Mouse (Mus musculus) CH12.LX (cell line): Measurements from ENCODE around the gene Hist1h2ag. TPM values are rescaled to one million over a fixed set of nuclear protein-coding genes. Genes with fewer than 3 reads are reported as not detected.

ENCODE experiments used
- DNase-seq: peaks from one replicate; pipeline ENCODE4 v3.0.0-alpha.2; 2013; ENCODE audit errors: extremely low read depth
- H3K27ac ChIP-seq: 2 replicates; pipeline ENCODE4 v1.5.1; 2012; ENCODE audit warnings: low read depth, mild to moderate bottlenecking, control low read depth, moderate library complexity; ENCODE audit not compliant: insufficient read depth
- H3K27me3 ChIP-seq: replicated peaks from 2 replicates; pipeline ENCODE3; 2012; ENCODE audit warnings: inconsistent platforms
- H3K36me3 ChIP-seq, 2 experiments: replicated peaks in 1 of 2; 2 replicates each; pipeline versions ENCODE3 to v1.6.1; 2012; ENCODE audit warnings: inconsistent platforms in 1 of 2, low read length in 1 of 2, mild to moderate bottlenecking in 1 of 2, mixed read lengths in 1 of 2, moderate library complexity in 1 of 2; ENCODE audit not compliant: control insufficient read depth in 1 of 2, insufficient read depth in 1 of 2
- H3K4me1 ChIP-seq, 2 experiments: 2 replicates each; pipeline ENCODE4 v1.6.1; 2012; ENCODE audit warnings: inconsistent platforms in 1 of 2, moderate library complexity in 1 of 2; ENCODE audit not compliant: insufficient read depth in 2 of 2, control insufficient read depth in 1 of 2
- H3K4me2 ChIP-seq: 2 replicates; pipeline ENCODE4 v1.6.1; 2012; ENCODE audit warnings: low read depth, mild to moderate bottlenecking, control low read depth; ENCODE audit not compliant: poor library complexity, insufficient read depth, severe bottlenecking
- H3K4me3 ChIP-seq, 3 experiments: fragments of 150-350 bp in 1 of 3; sonication (generic) in 1 of 3; replicated peaks in 1 of 3; 2 replicates each; pipeline versions ENCODE3 to v1.5.1; 2011 to 2012; ENCODE audit warnings: low read depth in 2 of 3, low read length in 2 of 3, mild to moderate bottlenecking in 2 of 3, moderate library complexity in 2 of 3, control low read depth in 1 of 3, improper control_type of control experiment in 1 of 3, inconsistent platforms in 1 of 3, mixed read lengths in 1 of 3; ENCODE audit not compliant: poor library complexity in 1 of 3
- H3K79me2 ChIP-seq: replicated peaks from 2 replicates; pipeline ENCODE4 v1.6.1; 2012; ENCODE audit warnings: mild to moderate bottlenecking, moderate library complexity; ENCODE audit not compliant: control insufficient read depth, poor library complexity, insufficient read depth, severe bottlenecking; ENCODE audit errors: extremely low read depth
- H3K9ac ChIP-seq: 2 replicates; pipeline ENCODE4 v1.6.1; 2012; ENCODE audit warnings: low read depth, mild to moderate bottlenecking, control low read depth, moderate library complexity; ENCODE audit not compliant: insufficient read depth
- H3K9me3 ChIP-seq: replicated peaks from 2 replicates; pipeline ENCODE3; 2012; ENCODE audit warnings: low read length, inconsistent platforms, mixed read lengths
- ELF1 ChIP-seq: IDR thresholded peaks from 2 replicates; pipeline ENCODE4 v1.6.1; 2014; ENCODE audit warnings: low read depth, mild to moderate bottlenecking, inconsistent platforms, low read length, improper control_type of control experiment
- EP300 ChIP-seq: IDR thresholded peaks from 2 replicates; pipeline ENCODE4 v1.6.1; 2011; ENCODE audit warnings: low read length, improper control_type of control experiment
- ETS1 ChIP-seq: conservative IDR thresholded peaks from 2 replicates; pipeline ENCODE4 v1.6.1; 2012; ENCODE audit warnings: low read depth, mild to moderate bottlenecking, inconsistent platforms, low read length, improper control_type of control experiment, moderate library complexity
- GABPA ChIP-seq: IDR thresholded peaks from 2 replicates; pipeline ENCODE4 v1.6.1; 2012; ENCODE audit warnings: low read depth, low read length, improper control_type of control experiment, inconsistent platforms; ENCODE audit not compliant: insufficient replicate concordance
- IRF4 ChIP-seq: IDR thresholded peaks from 2 replicates; pipeline ENCODE4 v1.6.1; 2014; ENCODE audit warnings: low read depth, mild to moderate bottlenecking, inconsistent platforms, low read length, improper control_type of control experiment
- JUN ChIP-seq: IDR thresholded peaks from 2 replicates; pipeline ENCODE4 v1.6.1; 2011; ENCODE audit warnings: low read depth, mild to moderate bottlenecking, low read length, improper control_type of control experiment, moderate library complexity; ENCODE audit not compliant: insufficient read depth
- JUND ChIP-seq: conservative IDR thresholded peaks from 2 replicates; pipeline ENCODE4 v1.6.1; 2011; ENCODE audit warnings: low read depth, low read length, improper control_type of control experiment
- KAT2A ChIP-seq: IDR thresholded peaks from 2 replicates; pipeline ENCODE4 v1.6.1; 2012; ENCODE audit warnings: low read length, improper control_type of control experiment, inconsistent platforms; ENCODE audit not compliant: insufficient replicate concordance
- MAFK ChIP-seq: IDR thresholded peaks from 2 replicates; pipeline ENCODE4 v1.6.1; 2011; ENCODE audit warnings: low read length, improper control_type of control experiment; ENCODE audit not compliant: insufficient replicate concordance
- MAX ChIP-seq: IDR thresholded peaks from 2 replicates; pipeline ENCODE4 v1.6.1; 2011; ENCODE audit warnings: low read length, improper control_type of control experiment
- MXI1 ChIP-seq: IDR thresholded peaks from 2 replicates; pipeline ENCODE4 v1.6.1; 2011; ENCODE audit warnings: mild to moderate bottlenecking, low read depth, low read length, improper control_type of control experiment
- NELFE ChIP-seq: IDR thresholded peaks from 2 replicates; pipeline ENCODE4 v1.6.1; 2011; ENCODE audit warnings: low read depth, low read length, improper control_type of control experiment
- NRF1 ChIP-seq: IDR thresholded peaks from 2 replicates; pipeline ENCODE4 v1.6.1; 2014; ENCODE audit warnings: low read depth, mild to moderate bottlenecking, inconsistent platforms, low read length, improper control_type of control experiment, moderate library complexity
- PAX5 ChIP-seq: IDR thresholded peaks from 2 replicates; pipeline ENCODE4 v1.6.1; 2012; ENCODE audit warnings: low read length, inconsistent platforms, mixed read lengths
- POLR2A ChIP-seq: IDR thresholded peaks from 2 replicates; pipeline ENCODE4 v1.6.1; 2011; ENCODE audit warnings: low read depth, mild to moderate bottlenecking, improper control_type of control experiment, low read length
- POLR2AphosphoS2 ChIP-seq: IDR thresholded peaks from 2 replicates; pipeline ENCODE4 v1.6.1; 2011; ENCODE audit warnings: low read depth, low read length, improper control_type of control experiment
- RCOR1 ChIP-seq: conservative IDR thresholded peaks from 2 replicates; pipeline ENCODE4 v1.6.1; 2012; ENCODE audit warnings: low read depth, mild to moderate bottlenecking, inconsistent platforms, low read length, improper control_type of control experiment
- SIN3A ChIP-seq: IDR thresholded peaks from 2 replicates; pipeline ENCODE4 v1.6.1; 2012; ENCODE audit warnings: low read length, improper control_type of control experiment, inconsistent platforms
- TBP ChIP-seq: conservative IDR thresholded peaks from 2 replicates; pipeline ENCODE4 v1.6.1; 2011; ENCODE audit warnings: low read depth, low read length, improper control_type of control experiment
- TCF12 ChIP-seq: IDR thresholded peaks from 2 replicates; pipeline ENCODE4 v1.6.1; 2014; ENCODE audit warnings: low read depth, mild to moderate bottlenecking, inconsistent platforms, low read length, improper control_type of control experiment
- ZKSCAN1 ChIP-seq: IDR thresholded peaks from 2 replicates; pipeline ENCODE4 v1.6.1; 2012; ENCODE audit warnings: low read depth, inconsistent platforms, low read length, improper control_type of control experiment, borderline replicate concordance
- ZMIZ1 ChIP-seq: IDR thresholded peaks from 2 replicates; pipeline ENCODE4 v1.6.1; 2012; ENCODE audit warnings: low read depth, mild to moderate bottlenecking, inconsistent platforms, low read length, improper control_type of control experiment
- ZNF384 ChIP-seq: IDR thresholded peaks from 2 replicates; pipeline ENCODE4 v1.6.1; 2012; ENCODE audit warnings: low read depth, low read length, improper control_type of control experiment, inconsistent platforms
- dilution Hi-C: fragments of 300-500 bp; cut with MboI; formaldehyde crosslinking; loops from 2 replicates; pipeline ENCODE4 v1.14.3; 2020; ENCODE audit warnings: low sequenced_read_pairs; ENCODE audit not compliant: extremely low pct_unique_long_range_greater_than_20kb, extremely low pct_ligation_motif_present
- in situ Hi-C: fragments of 300-500 bp; cut with MboI; formaldehyde crosslinking; loops from 3 replicates; pipeline ENCODE4 v1.14.3; 2019; ENCODE audit warnings: low sequenced_read_pairs, low pct_ligation_motif_present, low pct_unique_long_range_greater_than_20kb, mixed read lengths
- polyA plus RNA-seq: library from polyadenylated mRNA; unstranded; fragments of >175 nt; gene quantifications from 2 replicates; pipeline ENCODE4 v1.2.1, GENCODE M21; 2012; ENCODE audit warnings: low read depth; ENCODE audit not compliant: insufficient read length
- total RNA-seq, 2 experiments: library from RNA; depleted of rRNA; stranded (reverse); fragments of 300-350 nt in 1 of 2; fragments of >200 nt in 1 of 2; gene quantifications; 2 replicates each; pipeline ENCODE4 v1.2.3; 2012 to 2014

The Hist1h2ag gene
- total and polyA plus RNA-seq, 3 experiments, result 7.3 to 576 (median 22.0) TPM

GRCm38 (mm10) chr13:22007872-22008271 lies 34.9 kb downstream of the Hist1h2ag start:
- Histone ChIP-seq H3K36me3 (no peaks in the 10 kb centered on the region), H3K4me1 (peaks cover 3 to 16% of the 10 kb centered on the region in 2 experiments; a peak in 3 of 4 replicates), H3K27ac (no peak overlapping the region), H3K79me2 (no peaks in the 10 kb centered on the region), H3K27me3 (peaks cover 86% of the 10 kb centered on the region), H3K4me2 (no peak overlapping the region), H3K9ac (no peak overlapping the region), H3K4me3 (no peak overlapping the region), H3K9me3 (no peaks in the 10 kb centered on the region)
- no peak for DNase-seq
- dilution Hi-C loops (no loop called here), in situ Hi-C loops (loop anchor here (25.0 kb wide), 1 partner anchor 596 kb away; the partner anchor contains the start of gene Zkscan3)
- TF ChIP-seq ZMIZ1 (no peak), PAX5 (no peak), GABPA (no peak), ZKSCAN1 (no peak), SIN3A (no peak), NRF1 (no peak), TBP (no peak), IRF4 (no peak), POLR2A (no peak), MXI1 (no peak), RCOR1 (no peak), EP300 (no peak), ELF1 (no peak), MAFK (no peak), TCF12 (no peak)

GRCm38 (mm10) chr13:22007121-22007510 lies 35.6 kb downstream of the Hist1h2ag start:
- H3K79me2 ChIP-seq, result no peaks in the 10 kb centered on the region
- dilution Hi-C loops, result no loop called here
- H3K27ac ChIP-seq, result no peak overlapping the region
- H3K4me2 ChIP-seq, result peak overlapping the region; percentile 84; the same call in 1 of the 2 replicates
- H3K36me3 ChIP-seq, result no peaks in the 10 kb centered on the region
- TF ChIP-seq ZNF384, result no peak
- no peak for TF ChIP-seq JUN
- no peak for TF ChIP-seq ETS1
- no peak for TF ChIP-seq PAX5
- TF ChIP-seq KAT2A, result no peak
- TF ChIP-seq NELFE, result no peak
- no peak for TF ChIP-seq GABPA
- TF ChIP-seq POLR2A, result no peak
- no peak for TF ChIP-seq MXI1
- no peak for TF ChIP-seq ZKSCAN1
- TF ChIP-seq POLR2AphosphoS2, result no peak
- no peak for TF ChIP-seq JUND
- TF ChIP-seq MAX, result no peak
- TF ChIP-seq, all 38 proteins: peak for 0
- Histone ChIP-seq H3K9me3 (no peaks in the 10 kb centered on the region), H3K4me3 (no peak overlapping the region), H3K9ac (no peak overlapping the region), H3K4me1 (peaks cover 3 to 22% of the 10 kb centered on the region in 2 experiments), H3K27me3 (peaks cover 83% of the 10 kb centered on the region)
- in situ Hi-C loops, result loop anchor here (25.0 kb wide), 1 partner anchor 595 kb away; the partner anchor contains the start of gene Zkscan3
- no peak for DNase-seq
